Mouse (Mus musculus) liver, adult 2 months (tissue): ENCODE data around the gene Mtrr. TPM values are rescaled to one million over a fixed set of nuclear protein-coding genes. Genes with fewer than 3 reads are reported as not detected.

Source experiments
- DNase-seq: peaks from one replicate; pipeline ENCODE4 v3.0.0-alpha.2; 2011; ENCODE audit warnings: low read depth, low spot score; ENCODE audit errors: extremely low read depth
- H3K27ac ChIP-seq: fragments of 200-500 bp; replicated peaks from 2 replicates; pipeline ENCODE4 v1.5.1; 2012; ENCODE audit warnings: low read depth, mild to moderate bottlenecking, control low read depth, inconsistent platforms, low read length; ENCODE audit not compliant: insufficient read depth
- H3K27me3 ChIP-seq: fragments of 200-500 bp; 2 replicates; pipeline ENCODE4 v1.6.1; 2012; ENCODE audit warnings: mild to moderate bottlenecking, moderate library complexity, low read length, inconsistent platforms; ENCODE audit not compliant: control insufficient read depth, insufficient read depth
- H3K36me3 ChIP-seq: fragments of 200-500 bp; 2 replicates; pipeline ENCODE4 v1.6.1; 2012; ENCODE audit warnings: low read length, inconsistent platforms; ENCODE audit not compliant: control insufficient read depth, insufficient read depth
- H3K4me1 ChIP-seq: fragments of 200-500 bp; 2 replicates; pipeline ENCODE4 v1.6.1; 2011; ENCODE audit warnings: low read length; ENCODE audit not compliant: control insufficient read depth, insufficient read depth
- H3K4me3 ChIP-seq: fragments of 200-500 bp; 2 replicates; pipeline ENCODE4 v1.5.1; 2011; ENCODE audit warnings: low read depth, mild to moderate bottlenecking, control low read depth, low read length, moderate library complexity; ENCODE audit not compliant: insufficient read depth
- H3K79me2 ChIP-seq: fragments of 200-500 bp; 2 replicates; pipeline ENCODE4 v1.6.1; 2012; ENCODE audit warnings: inconsistent platforms, mild to moderate bottlenecking, low read length, moderate library complexity; ENCODE audit not compliant: control insufficient read depth, insufficient read depth
- H3K9ac ChIP-seq: fragments of 200-500 bp; 2 replicates; pipeline ENCODE4 v1.6.1; 2012; ENCODE audit warnings: low read depth, mild to moderate bottlenecking, control low read depth, inconsistent platforms, low read length
- CTCF ChIP-seq: fragments of 200-500 bp; IDR thresholded peaks from 2 replicates; pipeline ENCODE4 v1.5.1; 2011; ENCODE audit warnings: low read depth, low read length, control low read depth
- POLR2A ChIP-seq: fragments of 200-500 bp; IDR thresholded peaks from 2 replicates; pipeline ENCODE4 v1.6.1; 2011; ENCODE audit warnings: low read length, control low read depth; ENCODE audit not compliant: insufficient read depth; ENCODE audit errors: extremely low read depth
- WGBS: fragments of 180-500 bp; shearing (Covaris S2); methylation state at CpG from one replicate; pipeline ENCODE4 v1.1.7; 2018; 5-methylcytosine and 5-hydroxymethylcytosine counted together
- polyA plus RNA-seq: library from polyadenylated mRNA; depleted of rRNA; stranded (reverse); fragments of >200 nt; gene quantifications from 2 replicates; pipeline ENCODE4 v1.2.3, GENCODE M21; 2012
- total RNA-seq: library from RNA; depleted of rRNA; stranded (reverse); fragments of >200 nt; gene quantifications from 2 replicates; pipeline ENCODE4 v1.2.3, GENCODE M21; 2014

Mtrr gene
- total and polyA plus RNA-seq, 2 experiments, result 5.1 to 6.8 TPM

- WGBS, result 80% methylated on average over 6 of the region's 6 CpGs
- Histone ChIP-seq H3K36me3 (no peaks in the 10 kb centered on the region), H3K27me3 (no peaks in the 10 kb centered on the region), H3K4me1 (no peaks in the 10 kb centered on the region; the same call in 1 of the 2 replicates), H3K79me2 (no peaks in the 10 kb centered on the region), H3K4me3 (no peak overlapping the region), H3K9ac (no peak overlapping the region), H3K27ac (no peak overlapping the region)
- no peak for TF ChIP-seq CTCF
- no peak for TF ChIP-seq POLR2A
- DNase-seq, result no peak
Measured at GRCm38 (mm10) chr13:68603085-68603484, 21.1 kb upstream of the Mtrr start.

GRCm38 (mm10) chr13:68601184-68601583 lies 19.2 kb upstream of the Mtrr start:
- TF ChIP-seq CTCF (peak; percentile 46; the same call in 1 of the 2 replicates), POLR2A (no peak)
- H3K27me3 ChIP-seq, result no peaks in the 10 kb centered on the region
- no peaks in the 10 kb centered on the region; the same call in 1 of the 2 replicates for H3K4me1 ChIP-seq
- no peak overlapping the region for H3K4me3 ChIP-seq
- H3K27ac ChIP-seq, result no peak overlapping the region
- no peaks in the 10 kb centered on the region for H3K36me3 ChIP-seq
- DNase-seq, result no peak
- H3K79me2 ChIP-seq, result no peaks in the 10 kb centered on the region
- 30% methylated on average over 6 of the region's 6 CpGs for WGBS
- no peak overlapping the region for H3K9ac ChIP-seq

GRCm38 (mm10) chr13:68598953-68599352 lies 17.0 kb upstream of the Mtrr start:
- H3K4me1 ChIP-seq, result no peaks in the 10 kb centered on the region
- no peaks in the 10 kb centered on the region for H3K27me3 ChIP-seq
- DNase-seq, result no peak
- H3K79me2 ChIP-seq, result no peaks in the 10 kb centered on the region
- no peak overlapping the region for H3K9ac ChIP-seq
- no peaks in the 10 kb centered on the region for H3K36me3 ChIP-seq
- no peak overlapping the region for H3K4me3 ChIP-seq
- H3K27ac ChIP-seq, result no peak overlapping the region
- TF ChIP-seq POLR2A (no peak), CTCF (no peak)

- 17% methylated on average over 13 of the region's 13 CpGs for WGBS
- no peaks in the 10 kb centered on the region for H3K27me3 ChIP-seq
- TF ChIP-seq CTCF (no peak), POLR2A (no peak)
- H3K4me1 ChIP-seq, result no peaks in the 10 kb centered on the region
- no peaks in the 10 kb centered on the region for H3K79me2 ChIP-seq
- H3K36me3 ChIP-seq, result no peaks in the 10 kb centered on the region
- no peak overlapping the region for H3K9ac ChIP-seq
- H3K4me3 ChIP-seq, result no peak overlapping the region
- DNase-seq, result no peak
- no peak overlapping the region for H3K27ac ChIP-seq
Measured at GRCm38 (mm10) chr13:68597667-68598066, 15.7 kb upstream of the Mtrr start.

GRCm38 (mm10) chr13:68597199-68597598 lies 15.2 kb upstream of the Mtrr start, which contains the start of gene 1700001L19Rik:
Gene 1700001L19Rik (plus strand): TSS chr13:68597421.
- Histone ChIP-seq H3K27me3 (no peaks in the 10 kb centered on the region), H3K36me3 (no peaks in the 10 kb centered on the region), H3K4me3 (no peak within 1 kb of the TSS), H3K9ac (no peak within 1 kb of the TSS), H3K4me1 (no peaks in the 10 kb centered on the region), H3K27ac (no peak within 1 kb of the TSS), H3K79me2 (no peaks in the 10 kb centered on the region)
- DNase-seq, result no peak
- 20% methylated on average over 10 of the region's 10 CpGs for WGBS
- TF ChIP-seq CTCF (no peak), POLR2A (no peak)

- WGBS, result 94% methylated on average over 1 of the region's 1 CpGs
- TF ChIP-seq POLR2A (no peak), CTCF (no peak)
- peak; percentile 28 for DNase-seq
- peaks cover 20% of the 10 kb centered on the region for H3K36me3 ChIP-seq
- no peak overlapping the region for H3K4me3 ChIP-seq
- no peak overlapping the region for H3K9ac ChIP-seq
- H3K79me2 ChIP-seq, result no peaks in the 10 kb centered on the region
- no peaks in the 10 kb centered on the region for H3K4me1 ChIP-seq
- no peak overlapping the region for H3K27ac ChIP-seq
- H3K27me3 ChIP-seq, result no peaks in the 10 kb centered on the region
Measured at GRCm38 (mm10) chr13:68593797-68594196, 11.8 kb upstream of the Mtrr start.
